Mouse (Mus musculus): ENCODE results near the gene Pced1a. TPM values are rescaled to one million over a fixed set of nuclear protein-coding genes. Genes with fewer than 3 reads are reported as not detected.
A peak's percentile ranks its signal among the peaks of the same experiment; 100 is the strongest.

Pced1a gene
- 13.4 and 13.9 TPM in 2 replicates for polyA plus RNA-seq (2016; fragmentation: Nextera tagmentation; extraction: Ambion mirVana)

DNA sequence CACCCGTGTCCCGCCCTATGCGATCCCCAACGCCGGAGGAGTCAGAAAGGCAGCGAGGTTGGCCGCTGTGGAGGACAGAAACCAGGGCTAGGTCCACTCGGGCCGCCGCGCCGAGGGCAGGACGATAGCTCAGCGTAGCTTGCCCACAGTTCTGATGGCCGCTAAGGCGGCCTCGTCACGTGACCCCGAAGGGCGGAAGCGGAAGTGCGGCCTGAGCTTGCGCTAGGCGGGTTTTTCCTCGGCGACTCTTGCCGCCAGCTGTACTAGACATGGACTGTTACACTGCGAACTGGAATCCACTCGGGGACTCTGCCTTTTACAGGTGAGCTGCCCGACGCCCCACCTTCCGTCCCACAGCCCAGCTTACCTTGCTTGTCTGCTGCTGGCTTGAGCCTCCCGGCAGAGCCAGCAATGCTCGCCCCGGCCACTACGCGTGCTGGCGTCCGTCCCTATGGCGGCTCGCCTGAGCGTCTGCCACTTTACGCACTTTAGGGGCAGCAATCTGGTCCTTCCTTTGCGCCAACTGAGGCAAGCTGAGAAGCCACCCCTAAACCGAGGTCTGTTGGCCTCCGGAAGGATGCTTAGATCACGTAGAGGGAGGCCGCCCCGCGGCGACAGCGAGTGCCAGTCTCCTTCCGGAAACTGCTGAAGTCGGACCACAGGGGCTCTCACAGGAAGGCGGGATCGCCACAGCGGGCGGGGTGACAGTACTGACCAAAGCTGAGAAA lies at the start of gene Pced1a, which contains the start of gene Vps16:
Pced1a (minus strand) TSS at position 576 of the 728 bp plus-strand sequence.
Vps16 (plus strand) TSS at position 214 of the 728 bp plus-strand sequence.
- Histone ChIP-seq H3K27me3 (ENCODE audit: low read depth, poor library complexity, severe bottlenecking) (no peaks in the 10 kb centered on the region), H3K4me1 (peaks cover 24% of the 10 kb centered on the region), H3K4me3 (peak within 1 kb of the TSS; percentile 85), H3K9me3 (replicated peaks) (no peaks in the 10 kb centered on the region), H3K27ac (peak within 1 kb of the TSS; percentile 97), H3K36me3 (peaks cover 41% of the 10 kb centered on the region)
- under 1% methylated on average over 58 of the region's 58 CpGs for WGBS
- peak; percentile 98 for DNase-seq (ENCODE audit: low spot score)

DNA sequence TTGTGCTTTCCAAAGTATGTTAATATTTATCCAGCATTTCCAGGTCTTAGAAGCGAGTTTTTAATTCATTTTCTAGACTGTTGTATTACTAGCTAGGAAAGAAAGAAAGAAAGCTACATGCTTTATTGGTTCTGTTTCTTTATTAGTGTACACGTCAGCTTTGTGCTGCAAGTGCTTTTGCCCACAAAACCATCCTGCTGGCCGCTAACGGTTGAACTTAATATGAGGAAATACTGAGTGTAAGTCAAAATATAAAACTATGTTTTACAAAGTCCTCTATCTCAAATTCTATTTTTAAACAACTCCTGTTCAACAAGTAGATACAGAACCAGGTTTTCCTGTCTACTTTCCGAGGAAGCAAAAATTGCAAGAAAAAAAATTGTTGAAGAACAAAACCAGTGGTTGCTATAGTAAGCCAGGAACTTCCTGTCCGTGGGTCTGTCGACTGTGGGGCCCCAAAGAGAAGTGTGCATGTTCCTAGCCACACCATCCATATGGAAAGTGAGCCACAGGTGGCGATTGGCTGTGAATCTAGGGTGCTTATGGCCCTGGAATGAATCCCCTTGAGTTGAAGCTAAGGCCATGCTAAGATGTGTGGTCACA lies 48.5 kb upstream of the Pced1a start:
- Histone ChIP-seq H3K4me1 (no peaks in the 10 kb centered on the region), H3K36me3 (peaks cover 5% of the 10 kb centered on the region), H3K4me3 (no peak overlapping the region), H3K27me3 (ENCODE audit: low read depth, poor library complexity, severe bottlenecking) (no peaks in the 10 kb centered on the region), H3K27ac (no peak overlapping the region), H3K9me3 (replicated peaks) (no peaks in the 10 kb centered on the region)
- no peak for DNase-seq (ENCODE audit: low spot score)
- WGBS, result 84% methylated on average over 8 of the region's 8 CpGs

DNA sequence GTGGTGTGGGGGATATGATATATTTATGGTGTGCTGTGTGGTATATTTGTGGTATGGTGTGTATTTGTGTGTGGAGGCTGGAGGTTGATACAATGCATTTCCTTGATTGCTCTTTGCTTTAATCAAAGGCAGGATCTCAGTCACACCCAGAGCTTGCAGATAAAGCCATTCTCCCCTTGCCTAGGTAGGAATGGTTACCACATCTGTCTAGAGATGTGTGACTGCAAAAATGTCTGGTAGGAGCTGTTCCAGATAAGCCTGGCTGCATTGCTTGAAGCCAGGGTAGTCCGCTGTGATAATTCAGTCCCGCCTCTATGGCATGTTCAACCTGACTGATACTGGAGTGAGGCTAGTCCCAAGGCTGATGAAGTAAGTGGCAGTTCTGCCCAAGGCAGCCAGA lies 45.4 kb upstream of the Pced1a start:
- Histone ChIP-seq H3K27ac (no peak overlapping the region), H3K4me1 (no peaks in the 10 kb centered on the region), H3K36me3 (no peaks in the 10 kb centered on the region), H3K9me3 (replicated peaks) (no peaks in the 10 kb centered on the region), H3K4me3 (no peak overlapping the region), H3K27me3 (ENCODE audit: low read depth, poor library complexity, severe bottlenecking) (no peaks in the 10 kb centered on the region)
- DNase-seq (ENCODE audit: low spot score), result no peak
- 89% methylated on average over 2 of the region's 2 CpGs for WGBS

DNA sequence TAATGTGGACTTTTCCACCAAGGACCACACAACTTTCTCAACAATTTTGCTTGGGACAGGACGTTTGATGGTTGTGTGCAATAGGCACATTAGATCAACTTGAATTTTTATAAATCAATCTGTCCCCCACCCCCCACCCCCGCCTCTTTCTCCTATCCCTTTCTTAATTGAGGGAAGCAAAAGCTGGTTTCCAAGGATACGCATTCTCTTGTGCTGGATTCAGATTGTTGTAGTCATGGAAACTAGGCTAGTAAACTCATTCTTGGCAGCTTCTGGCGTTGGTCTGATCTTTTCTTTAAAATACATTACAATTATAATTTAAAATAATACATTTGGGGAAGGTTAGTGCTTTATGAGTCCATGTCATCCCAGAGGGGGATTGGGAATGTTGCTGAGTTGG lies 44.9 kb upstream of the Pced1a start:
- DNase-seq (ENCODE audit: low spot score), result no peak
- WGBS, result 81% methylated on average over 4 of the region's 4 CpGs
- no peak overlapping the region for H3K27ac ChIP-seq
- H3K27me3 ChIP-seq (ENCODE audit: low read depth, poor library complexity, severe bottlenecking), result no peaks in the 10 kb centered on the region
- no peaks in the 10 kb centered on the region for H3K36me3 ChIP-seq
- H3K4me1 ChIP-seq, result no peaks in the 10 kb centered on the region
- no peak overlapping the region for H3K4me3 ChIP-seq
- H3K9me3 ChIP-seq (replicated peaks), result no peaks in the 10 kb centered on the region

DNA sequence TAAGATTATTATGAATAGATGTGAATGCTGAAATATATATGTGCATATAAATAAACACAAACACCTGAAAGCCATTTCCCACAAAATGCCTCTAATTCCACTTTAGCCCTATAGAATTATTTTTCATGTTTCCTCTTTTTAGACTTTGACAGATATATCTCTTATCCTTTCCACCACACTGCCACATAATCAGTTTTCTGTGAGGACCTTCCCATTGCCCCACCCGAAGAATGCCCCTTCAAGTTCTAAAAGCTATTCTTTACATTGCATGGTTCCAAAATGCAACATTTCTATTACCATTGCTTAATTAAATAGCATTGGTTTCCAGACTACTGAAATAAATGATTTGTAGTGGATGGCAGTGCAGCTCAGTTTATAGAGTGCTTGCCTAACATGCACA lies 41.9 kb upstream of the Pced1a start:
- WGBS, result 92% methylated on average over 1 of the region's 1 CpGs
- Histone ChIP-seq H3K36me3 (peaks cover 6% of the 10 kb centered on the region; the same call in 1 of the 2 replicates), H3K4me3 (no peak overlapping the region), H3K27ac (no peak overlapping the region), H3K4me1 (no peaks in the 10 kb centered on the region), H3K9me3 (replicated peaks) (no peaks in the 10 kb centered on the region), H3K27me3 (ENCODE audit: low read depth, poor library complexity, severe bottlenecking) (no peaks in the 10 kb centered on the region)
- DNase-seq (ENCODE audit: low spot score), result no peak

DNA sequence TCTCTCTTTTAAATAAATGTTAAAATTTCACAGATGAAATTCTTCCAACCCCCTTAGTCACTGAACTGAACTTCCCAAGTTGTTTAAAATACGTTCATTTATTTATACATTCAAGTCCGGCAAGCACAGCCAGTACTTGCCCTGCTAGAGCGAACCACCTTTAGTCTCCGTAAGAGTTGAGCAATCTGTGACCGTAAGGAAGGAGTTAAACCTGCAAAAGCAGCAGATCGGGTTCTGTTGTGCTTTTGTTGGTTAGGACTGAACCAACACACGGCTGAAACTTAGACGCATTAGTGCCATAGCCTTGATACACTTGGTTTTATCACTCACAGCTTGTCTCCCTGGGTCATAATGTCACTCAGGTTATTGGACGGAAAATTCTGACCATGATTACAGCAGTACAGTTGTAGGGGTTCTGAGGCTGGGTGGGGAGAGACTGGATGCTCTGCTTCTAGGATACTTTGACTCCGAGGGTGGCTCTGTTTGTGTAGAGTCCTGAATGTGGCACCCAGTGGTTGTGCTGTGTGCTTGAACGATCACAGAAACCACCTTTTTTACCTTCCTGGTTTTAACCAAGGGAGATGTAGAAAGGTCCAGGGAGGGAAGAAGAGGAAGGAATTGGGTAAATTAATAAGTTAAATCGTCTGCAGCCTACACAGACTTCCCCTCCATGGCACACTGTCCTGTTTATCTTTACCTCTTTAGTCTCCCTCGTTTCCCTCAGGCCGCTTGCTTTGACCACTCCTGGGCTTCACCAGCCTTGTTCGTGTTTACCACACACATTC lies 37.0 kb upstream of the Pced1a start:
- Histone ChIP-seq H3K27me3 (ENCODE audit: low read depth, poor library complexity, severe bottlenecking) (no peaks in the 10 kb centered on the region), H3K27ac (no peak overlapping the region), H3K36me3 (peaks cover 6% of the 10 kb centered on the region; the same call in 1 of the 2 replicates), H3K4me3 (no peak overlapping the region), H3K9me3 (replicated peaks) (no peaks in the 10 kb centered on the region), H3K4me1 (no peaks in the 10 kb centered on the region)
- WGBS, result 83% methylated on average over 15 of the region's 15 CpGs
- no peak for DNase-seq (ENCODE audit: low spot score)

DNA sequence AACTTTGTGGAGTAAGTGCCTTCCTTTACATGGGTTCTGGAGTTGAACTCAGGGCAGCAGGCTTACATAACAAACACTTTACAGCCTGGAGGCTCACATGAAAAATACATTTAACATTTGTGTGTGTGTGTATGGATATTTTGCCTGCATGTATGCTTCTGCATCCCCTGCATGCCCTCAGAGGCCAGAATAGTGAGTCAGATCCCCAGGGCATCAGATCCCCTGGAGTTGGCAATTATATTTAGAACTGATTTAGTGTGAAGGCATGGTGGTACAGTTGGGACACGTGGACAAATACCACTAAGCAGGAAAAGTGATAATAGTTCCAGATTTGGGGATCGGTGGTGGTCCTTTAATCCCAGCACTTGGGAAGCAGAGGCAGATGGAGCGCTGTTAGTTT lies 35.1 kb upstream of the Pced1a start:
- no peak overlapping the region for H3K27ac ChIP-seq
- H3K36me3 ChIP-seq, result peaks cover 6% of the 10 kb centered on the region; the same call in 1 of the 2 replicates
- DNase-seq (ENCODE audit: low spot score), result no peak
- H3K4me3 ChIP-seq, result no peak overlapping the region
- H3K4me1 ChIP-seq, result no peaks in the 10 kb centered on the region
- no peaks in the 10 kb centered on the region for H3K9me3 ChIP-seq (replicated peaks)
- 93% methylated on average over 3 of the region's 3 CpGs for WGBS
- H3K27me3 ChIP-seq (ENCODE audit: low read depth, poor library complexity, severe bottlenecking), result no peaks in the 10 kb centered on the region

DNA sequence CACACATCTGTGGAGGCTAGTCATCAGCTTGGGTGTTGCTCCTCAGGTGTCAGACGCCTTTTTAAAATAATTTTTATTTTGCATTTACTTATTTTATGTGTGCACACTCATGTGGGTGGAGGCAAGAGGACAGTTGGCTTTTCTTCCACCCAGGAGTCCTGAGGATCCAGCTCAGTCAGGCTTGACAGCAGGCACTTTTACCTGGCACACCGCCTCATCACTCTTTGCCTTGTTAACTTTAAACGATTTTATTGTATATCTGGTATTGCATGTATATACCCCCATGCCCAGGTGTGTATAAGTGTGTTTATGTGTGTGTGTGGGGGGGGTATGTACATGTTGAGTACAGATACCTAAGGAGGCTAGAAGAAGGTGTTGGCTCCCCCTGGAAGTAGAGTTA lies 33.4 kb upstream of the Pced1a start:
- Histone ChIP-seq H3K27ac (no peak overlapping the region), H3K36me3 (no peaks in the 10 kb centered on the region), H3K9me3 (replicated peaks) (no peaks in the 10 kb centered on the region), H3K27me3 (ENCODE audit: low read depth, poor library complexity, severe bottlenecking) (no peaks in the 10 kb centered on the region), H3K4me3 (no peak overlapping the region), H3K4me1 (no peaks in the 10 kb centered on the region)
- no peak for DNase-seq (ENCODE audit: low spot score)
- WGBS, result 88% methylated on average over 3 of the region's 3 CpGs

DNA sequence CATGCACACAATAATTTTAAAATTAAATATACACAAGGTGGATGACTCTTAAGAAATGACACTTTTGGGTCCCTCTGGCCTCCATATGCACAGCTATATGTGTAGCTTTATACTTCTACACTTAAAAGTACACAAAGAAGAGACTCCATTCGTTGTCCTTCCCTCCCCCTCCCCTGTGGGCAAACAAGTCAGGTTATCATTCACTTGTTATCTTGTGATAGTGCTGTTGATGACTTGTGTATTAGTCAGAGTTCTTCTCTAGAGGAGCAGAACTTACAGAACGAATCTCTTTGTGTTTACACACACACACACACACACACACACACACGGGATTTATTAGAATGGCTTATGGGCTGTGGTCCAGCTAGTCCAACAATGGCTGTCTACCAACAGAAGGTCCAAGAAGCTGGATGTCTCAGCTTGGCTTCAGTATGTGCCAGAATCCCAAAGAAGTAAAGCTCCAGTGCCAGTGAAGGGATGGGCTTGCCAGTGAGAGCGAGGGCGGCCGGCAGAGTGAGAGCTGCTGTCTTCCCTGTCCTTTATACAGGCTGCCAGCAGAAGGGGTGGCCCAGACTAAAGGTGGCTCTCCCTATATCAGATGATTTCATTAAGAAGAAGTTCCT lies 30.4 kb upstream of the Pced1a start:
- no peak for DNase-seq (ENCODE audit: low spot score)
- Histone ChIP-seq H3K36me3 (no peaks in the 10 kb centered on the region), H3K9me3 (replicated peaks) (no peaks in the 10 kb centered on the region), H3K27me3 (ENCODE audit: low read depth, poor library complexity, severe bottlenecking) (no peaks in the 10 kb centered on the region), H3K27ac (no peak overlapping the region), H3K4me1 (peaks cover 14% of the 10 kb centered on the region), H3K4me3 (no peak overlapping the region)
- 89% methylated on average over 6 of the region's 6 CpGs for WGBS

DNA sequence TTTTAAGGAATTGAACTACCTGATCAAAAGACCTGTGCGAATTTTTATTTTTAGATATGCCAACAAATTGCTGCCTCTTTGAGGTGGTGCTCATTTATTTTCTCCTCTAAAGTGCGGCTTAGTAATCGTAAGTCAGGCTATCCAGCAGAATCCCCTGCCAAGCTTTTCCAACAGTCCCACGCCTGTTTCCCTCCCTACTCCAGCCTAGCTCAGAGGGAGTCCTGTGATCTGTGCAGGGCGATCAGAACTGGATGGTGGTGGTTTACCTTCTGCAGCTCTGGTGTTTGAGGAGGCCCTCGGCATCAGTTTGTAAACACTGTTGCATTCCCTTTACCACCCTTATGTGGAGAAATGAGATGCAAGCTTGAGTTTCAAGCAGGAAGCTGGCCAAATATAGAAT lies 28.9 kb upstream of the Pced1a start:
- Histone ChIP-seq H3K4me3 (no peak overlapping the region), H3K36me3 (no peaks in the 10 kb centered on the region), H3K4me1 (peaks cover 21% of the 10 kb centered on the region), H3K27ac (no peak overlapping the region), H3K27me3 (ENCODE audit: low read depth, poor library complexity, severe bottlenecking) (peaks cover 12% of the 10 kb centered on the region), H3K9me3 (replicated peaks) (no peaks in the 10 kb centered on the region)
- WGBS, result 66% methylated on average over 6 of the region's 6 CpGs
- DNase-seq (ENCODE audit: low spot score), result no peak

DNA sequence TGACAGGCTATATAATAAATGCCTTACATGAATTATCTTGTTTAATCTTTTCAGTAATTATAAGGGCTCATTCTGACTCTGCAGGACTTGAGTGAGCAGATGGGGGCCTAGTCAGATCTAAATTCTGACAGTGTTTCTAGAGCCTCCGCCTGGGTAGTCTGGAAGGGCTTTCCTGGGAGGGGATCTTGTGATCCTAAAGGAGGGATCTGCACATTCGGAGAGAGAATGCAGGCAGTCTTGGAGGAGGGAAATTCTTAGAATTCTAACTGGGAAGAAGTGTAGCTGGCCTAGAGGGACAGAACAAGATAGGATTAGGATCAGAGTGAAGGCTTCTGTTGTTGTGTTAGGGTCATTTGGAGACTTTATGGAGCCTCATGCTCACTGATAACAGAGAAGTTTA lies 27.8 kb upstream of the Pced1a start:
- WGBS, result 53% methylated on average over 2 of the region's 2 CpGs

DNA sequence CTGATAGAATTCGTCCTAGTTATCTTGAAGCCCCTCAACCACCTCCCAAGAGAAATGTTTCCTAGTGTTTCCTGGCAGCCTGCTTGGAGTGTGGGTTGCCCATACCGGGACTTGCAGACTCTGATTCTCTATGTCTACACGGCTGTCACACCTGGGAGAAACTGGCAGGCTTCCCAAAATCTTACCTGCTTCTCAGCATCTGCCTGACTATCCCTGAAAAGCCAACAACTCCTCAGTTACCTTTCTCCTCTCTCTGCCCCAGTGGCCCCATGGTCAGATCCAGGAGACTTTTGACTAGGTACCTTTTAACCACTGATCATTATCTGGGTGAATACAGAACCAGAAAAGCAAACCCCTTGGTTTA lies 27.2 kb upstream of the Pced1a start:
- no peak for DNase-seq (ENCODE audit: low spot score)
- Histone ChIP-seq H3K4me1 (peaks cover 21% of the 10 kb centered on the region), H3K9me3 (replicated peaks) (no peaks in the 10 kb centered on the region), H3K27me3 (ENCODE audit: low read depth, poor library complexity, severe bottlenecking) (peaks cover 17% of the 10 kb centered on the region), H3K4me3 (peak overlapping the region; percentile 89; the same call in 1 of the 2 replicates), H3K27ac (no peak overlapping the region), H3K36me3 (no peaks in the 10 kb centered on the region)
- 81% methylated on average over 3 of the region's 3 CpGs for WGBS

More for the DNA sequence above, 27.8 kb upstream of the Pced1a start:
- Histone ChIP-seq H3K4me1 (peaks cover 21% of the 10 kb centered on the region), H3K27ac (no peak overlapping the region), H3K9me3 (replicated peaks) (no peaks in the 10 kb centered on the region), H3K4me3 (no peak overlapping the region), H3K27me3 (ENCODE audit: low read depth, poor library complexity, severe bottlenecking) (peaks cover 17% of the 10 kb centered on the region), H3K36me3 (no peaks in the 10 kb centered on the region)
- DNase-seq (ENCODE audit: low spot score), result no peak

Measured in limb, embryonic 10.5 days (tissue).